Mouse (Mus musculus): Measurements from ENCODE around the gene Dstyk. TPM values are rescaled to one million over a fixed set of nuclear protein-coding genes. Genes with fewer than 3 reads are reported as not detected.

Dstyk gene
- polyA plus RNA-seq, 1 experiment from 2014 or later: 11.4 TPM

GRCm38 (mm10) chr1:132422912-132423696 is 5.7 kb downstream of the Dstyk start:
- H3K36me3 ChIP-seq (ENCODE audit: control insufficient read depth, insufficient read depth, low read length): 0 out of 2 replicates have a peak, but pooled peaks cover 6% of the 10 kb centered on the region
- peaks cover 10% of the 10 kb centered on the region for H3K4me1 ChIP-seq (replicated peaks; ENCODE audit: control insufficient read depth, insufficient read depth, low read length)
- H3K4me3 ChIP-seq (ENCODE audit: low read depth, low read length): no peak overlapping the region
- no peaks in the 10 kb centered on the region for H3K27me3 ChIP-seq (replicated peaks; ENCODE audit: control insufficient read depth, insufficient read depth, low read length)
- no peak overlapping the region for H3K9ac ChIP-seq (ENCODE audit: low read length)
- WGBS: 92% methylated on average over 5 of the region's 5 CpGs
- DNase-seq (ENCODE audit: low spot score) (no peak), ATAC-seq (replicated peaks; ENCODE audit: low FRiP score, low TSS enrichment, low read depth) (no peak)
- H3K27ac ChIP-seq (ENCODE audit: low read depth): no peak overlapping the region
- H3K4me2 ChIP-seq (ENCODE audit: low read length): no peak overlapping the region
- H3K9me3 ChIP-seq (ENCODE audit: control insufficient read depth, low read length): no peaks in the 10 kb centered on the region

GRCm38 (mm10) chr1:132425600-132425999 is 8.2 kb downstream of the Dstyk start:
- Histone ChIP-seq H3K4me3 (ENCODE audit: low read depth, low read length) (no peak overlapping the region), H3K4me2 (ENCODE audit: low read length) (no peak overlapping the region), H3K4me1 (replicated peaks; ENCODE audit: control insufficient read depth, insufficient read depth, low read length) (no peaks in the 10 kb centered on the region), H3K27ac (ENCODE audit: low read depth) (no peak overlapping the region), H3K9ac (ENCODE audit: low read length) (no peak overlapping the region), H3K36me3 (ENCODE audit: control insufficient read depth, insufficient read depth, low read length) (0 out of 2 replicates have a peak, but pooled peaks cover 6% of the 10 kb centered on the region), H3K9me3 (ENCODE audit: control insufficient read depth, low read length) (no peaks in the 10 kb centered on the region), H3K27me3 (replicated peaks; ENCODE audit: control insufficient read depth, insufficient read depth, low read length) (no peaks in the 10 kb centered on the region)
- no peak for DNase-seq (ENCODE audit: low spot score)
- no peak for ATAC-seq (replicated peaks; ENCODE audit: low FRiP score, low TSS enrichment, low read depth)

- WGBS: 73% methylated on average over 3 of the region's 3 CpGs
These were observed 13.5 kb downstream of the Dstyk start for GRCm38 (mm10) chr1:132430818-132431217.

GRCm38 (mm10) chr1:132431716-132432115 is 14.4 kb downstream of the Dstyk start:
- ATAC-seq (replicated peaks; ENCODE audit: low FRiP score, low TSS enrichment, low read depth): no peak
- no peaks in the 10 kb centered on the region for H3K9me3 ChIP-seq (ENCODE audit: control insufficient read depth, low read length)
- H3K4me2 ChIP-seq (ENCODE audit: low read length): no peak overlapping the region
- no peak overlapping the region for H3K9ac ChIP-seq (ENCODE audit: low read length)
- no peaks in the 10 kb centered on the region for H3K27me3 ChIP-seq (replicated peaks; ENCODE audit: control insufficient read depth, insufficient read depth, low read length)
- H3K4me1 ChIP-seq (replicated peaks; ENCODE audit: control insufficient read depth, insufficient read depth, low read length): no peaks in the 10 kb centered on the region
- no peak overlapping the region for H3K27ac ChIP-seq (ENCODE audit: low read depth)
- WGBS: 61% methylated on average over 9 of the region's 9 CpGs
- DNase-seq (ENCODE audit: low spot score): no peak
- H3K36me3 ChIP-seq (ENCODE audit: control insufficient read depth, insufficient read depth, low read length): peaks cover 24% of the 10 kb centered on the region
- H3K4me3 ChIP-seq (ENCODE audit: low read depth, low read length): no peak overlapping the region

More at GRCm38 (mm10) chr1:132430818-132431217, 13.5 kb downstream of the Dstyk start:
- H3K27ac ChIP-seq (ENCODE audit: low read depth): no peak overlapping the region
- no peaks in the 10 kb centered on the region for H3K9me3 ChIP-seq (ENCODE audit: control insufficient read depth, low read length)
- H3K36me3 ChIP-seq (ENCODE audit: control insufficient read depth, insufficient read depth, low read length): peaks cover 17% of the 10 kb centered on the region
- no peaks in the 10 kb centered on the region for H3K4me1 ChIP-seq (replicated peaks; ENCODE audit: control insufficient read depth, insufficient read depth, low read length)
- H3K9ac ChIP-seq (ENCODE audit: low read length): no peak overlapping the region
- no peak overlapping the region for H3K4me2 ChIP-seq (ENCODE audit: low read length)
- ATAC-seq (replicated peaks; ENCODE audit: low FRiP score, low TSS enrichment, low read depth): no peak
- no peak for DNase-seq (ENCODE audit: low spot score)
- no peaks in the 10 kb centered on the region for H3K27me3 ChIP-seq (replicated peaks; ENCODE audit: control insufficient read depth, insufficient read depth, low read length)
- no peak overlapping the region for H3K4me3 ChIP-seq (ENCODE audit: low read depth, low read length)

GRCm38 (mm10) chr1:132433349-132433748 is 16.0 kb downstream of the Dstyk start:
- H3K27me3 ChIP-seq (replicated peaks; ENCODE audit: control insufficient read depth, insufficient read depth, low read length): no peaks in the 10 kb centered on the region

GRCm38 (mm10) chr1:132434032-132434431 is 16.7 kb downstream of the Dstyk start:
- ATAC-seq (replicated peaks; ENCODE audit: low FRiP score, low TSS enrichment, low read depth): no peak
- Histone ChIP-seq H3K27me3 (replicated peaks; ENCODE audit: control insufficient read depth, insufficient read depth, low read length) (no peaks in the 10 kb centered on the region), H3K4me2 (ENCODE audit: low read length) (no peak overlapping the region), H3K4me3 (ENCODE audit: low read depth, low read length) (no peak overlapping the region), H3K9ac (ENCODE audit: low read length) (no peak overlapping the region), H3K27ac (ENCODE audit: low read depth) (no peak overlapping the region), H3K4me1 (replicated peaks; ENCODE audit: control insufficient read depth, insufficient read depth, low read length) (no peaks in the 10 kb centered on the region), H3K36me3 (ENCODE audit: control insufficient read depth, insufficient read depth, low read length) (peaks cover 19% of the 10 kb centered on the region), H3K9me3 (ENCODE audit: control insufficient read depth, low read length) (no peaks in the 10 kb centered on the region)
- DNase-seq (ENCODE audit: low spot score): no peak
- WGBS: 89% methylated on average over 12 of the region's 12 CpGs

More at GRCm38 (mm10) chr1:132433349-132433748, 16.0 kb downstream of the Dstyk start:
- Histone ChIP-seq H3K36me3 (ENCODE audit: control insufficient read depth, insufficient read depth, low read length) (peaks cover 19% of the 10 kb centered on the region), H3K9me3 (ENCODE audit: control insufficient read depth, low read length) (no peaks in the 10 kb centered on the region), H3K27ac (ENCODE audit: low read depth) (no peak overlapping the region), H3K4me1 (replicated peaks; ENCODE audit: control insufficient read depth, insufficient read depth, low read length) (no peaks in the 10 kb centered on the region), H3K9ac (ENCODE audit: low read length) (no peak overlapping the region), H3K4me3 (ENCODE audit: low read depth, low read length) (no peak overlapping the region), H3K4me2 (ENCODE audit: low read length) (no peak overlapping the region)
- DNase-seq (ENCODE audit: low spot score) (no peak), ATAC-seq (replicated peaks; ENCODE audit: low FRiP score, low TSS enrichment, low read depth) (no peak)
- 66% methylated on average over 5 of the region's 5 CpGs for WGBS

- 76% methylated on average over 4 of the region's 4 CpGs for WGBS
- Histone ChIP-seq H3K4me2 (ENCODE audit: low read length) (no peak overlapping the region), H3K27me3 (replicated peaks; ENCODE audit: control insufficient read depth, insufficient read depth, low read length) (no peaks in the 10 kb centered on the region), H3K9ac (ENCODE audit: low read length) (no peak overlapping the region), H3K9me3 (ENCODE audit: control insufficient read depth, low read length) (no peaks in the 10 kb centered on the region), H3K27ac (ENCODE audit: low read depth) (0 out of 2 replicates have a peak overlapping the region, but pooled peaks have one; percentile 38), H3K4me1 (replicated peaks; ENCODE audit: control insufficient read depth, insufficient read depth, low read length) (no peaks in the 10 kb centered on the region), H3K36me3 (ENCODE audit: control insufficient read depth, insufficient read depth, low read length) (peaks cover 37% of the 10 kb centered on the region), H3K4me3 (ENCODE audit: low read depth, low read length) (no peak overlapping the region)
- ATAC-seq (replicated peaks; ENCODE audit: low FRiP score, low TSS enrichment, low read depth): no peak
- no peak for DNase-seq (ENCODE audit: low spot score)
These were observed 19.1 kb downstream of the Dstyk start for GRCm38 (mm10) chr1:132436320-132436958.

GRCm38 (mm10) chr1:132436960-132437359 is 19.6 kb downstream of the Dstyk start:
- ATAC-seq (replicated peaks; ENCODE audit: low FRiP score, low TSS enrichment, low read depth): no peak
- Histone ChIP-seq H3K27ac (ENCODE audit: low read depth) (no peak overlapping the region), H3K4me3 (ENCODE audit: low read depth, low read length) (no peak overlapping the region), H3K27me3 (replicated peaks; ENCODE audit: control insufficient read depth, insufficient read depth, low read length) (no peaks in the 10 kb centered on the region), H3K4me1 (replicated peaks; ENCODE audit: control insufficient read depth, insufficient read depth, low read length) (no peaks in the 10 kb centered on the region), H3K9ac (ENCODE audit: low read length) (no peak overlapping the region), H3K4me2 (ENCODE audit: low read length) (no peak overlapping the region), H3K36me3 (ENCODE audit: control insufficient read depth, insufficient read depth, low read length) (peaks cover 42% of the 10 kb centered on the region), H3K9me3 (ENCODE audit: control insufficient read depth, low read length) (no peaks in the 10 kb centered on the region)
- WGBS: 92% methylated on average over 1 of the region's 1 CpGs
- no peak for DNase-seq (ENCODE audit: low spot score)
